Mouse (Mus musculus) heart, postnatal 36 days (tissue): ENCODE data around the gene Ddr2. TPM values are rescaled to one million over a fixed set of nuclear protein-coding genes. Genes with fewer than 3 reads are reported as not detected.
A peak's percentile ranks its signal among the peaks of the same experiment; 100 is the strongest.
"Not testable (repeated sequence)": the region's sequence is repeated elsewhere in the genome, so short reads cannot be mapped to it uniquely, and the experiment has no call there.

Experiments used
- DNase-seq, 2 experiments: peaks; one replicate each; pipeline ENCODE4 v3.0.0; 2021 to 2022
- intact Hi-C: fragments of 180-260 bp; cut with DNase I; formaldehyde crosslinking; loops from one replicate; pipeline ENCODE4 v1.15.1; 2025
- total RNA-seq, 2 experiments: library from RNA; stranded (reverse); gene quantifications; 2 replicates each; pipeline ENCODE4 v1.2.3; 2021

Ddr2 gene
- total RNA-seq, 2 experiments from 2014 or later, result 21.0 to 24.2 TPM

DNA sequence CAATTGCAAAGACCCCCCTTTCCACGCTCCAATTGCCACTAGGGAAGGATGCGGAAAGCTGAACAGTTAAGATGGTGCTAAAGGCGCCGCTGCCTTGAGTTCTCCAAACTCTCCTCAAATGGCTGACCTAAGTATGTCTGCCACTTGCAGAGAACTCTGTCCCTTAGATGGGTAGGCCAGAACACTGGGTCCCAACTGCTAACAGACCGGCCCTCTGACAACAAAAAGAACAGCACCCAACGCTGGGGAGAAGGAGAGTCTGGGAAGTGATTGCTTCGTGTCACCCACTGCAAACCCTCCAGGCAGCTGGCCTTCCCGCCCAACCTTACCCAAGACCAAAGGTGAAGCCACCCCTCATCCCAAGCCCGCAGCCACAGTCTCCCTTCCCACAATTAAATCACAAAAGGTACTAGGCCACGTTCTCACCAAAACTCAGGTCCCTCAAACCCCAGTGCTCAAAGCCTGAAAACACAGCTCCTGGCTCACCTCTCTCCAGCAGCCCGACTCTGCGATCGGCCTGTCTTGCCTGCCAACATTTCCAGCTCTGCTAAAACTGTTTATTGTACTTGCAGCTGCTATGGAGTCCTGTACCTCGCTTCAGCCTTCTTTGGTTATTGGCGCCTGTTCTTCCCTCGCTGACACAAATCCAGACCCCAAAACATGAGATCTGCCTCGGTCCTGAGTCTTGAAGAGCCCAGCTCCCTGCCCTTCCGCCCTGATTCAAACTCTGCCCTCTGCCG is 616 bp downstream of the Ddr2 start:
- intact Hi-C loops, result loop anchor here (5.0 kb wide), 1 partner anchor 98 kb away; no protein-coding TSS in a partner anchor
- peak in 1 of 2 experiments; percentile 29 for DNase-seq

DNA sequence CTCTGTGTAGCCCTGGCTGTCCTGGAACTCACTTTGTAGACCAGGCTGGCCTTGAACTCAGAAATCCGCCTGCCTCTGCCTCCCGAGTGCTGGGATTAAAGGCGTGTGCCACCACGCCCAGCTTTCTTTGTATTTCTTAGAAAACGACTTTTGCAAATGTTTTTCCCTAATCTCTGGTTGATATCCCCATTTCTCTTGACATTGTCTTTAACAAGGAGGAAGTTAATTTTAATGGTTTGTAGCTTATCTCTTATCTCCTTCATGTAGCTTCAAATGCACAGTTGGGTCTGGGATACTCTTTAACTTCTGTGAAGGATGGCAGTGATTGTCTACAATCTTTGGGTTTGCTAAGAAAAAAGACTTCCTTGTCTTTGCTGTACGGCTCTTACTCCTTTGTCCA is 7.7 kb downstream of the Ddr2 start:
- intact Hi-C loops, result not testable (repeated sequence)

DNA sequence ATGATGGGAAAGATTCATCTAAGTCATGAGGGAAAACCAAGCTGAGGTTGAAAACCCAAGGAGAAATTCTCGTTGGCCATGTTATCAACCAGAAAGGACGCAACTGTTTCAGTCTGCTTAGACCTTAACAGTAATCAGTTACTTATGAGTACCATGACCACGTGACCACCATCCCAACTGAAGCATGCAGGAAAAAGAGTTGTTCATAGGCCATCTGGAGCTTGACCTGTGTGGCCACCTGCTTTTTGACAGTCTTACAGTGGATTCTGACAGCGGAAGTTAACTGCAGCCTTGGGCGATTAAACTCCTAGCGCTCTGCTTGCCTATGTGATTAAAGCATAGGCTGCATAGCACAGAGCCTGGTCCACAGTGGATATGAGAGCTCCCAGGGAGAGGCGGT is 23.9 kb downstream of the Ddr2 start:
- intact Hi-C loops, result no loop called here
- no peak for DNase-seq

More for the DNA sequence above, 7.7 kb downstream of the Ddr2 start:
- DNase-seq, result not testable (repeated sequence)

DNA sequence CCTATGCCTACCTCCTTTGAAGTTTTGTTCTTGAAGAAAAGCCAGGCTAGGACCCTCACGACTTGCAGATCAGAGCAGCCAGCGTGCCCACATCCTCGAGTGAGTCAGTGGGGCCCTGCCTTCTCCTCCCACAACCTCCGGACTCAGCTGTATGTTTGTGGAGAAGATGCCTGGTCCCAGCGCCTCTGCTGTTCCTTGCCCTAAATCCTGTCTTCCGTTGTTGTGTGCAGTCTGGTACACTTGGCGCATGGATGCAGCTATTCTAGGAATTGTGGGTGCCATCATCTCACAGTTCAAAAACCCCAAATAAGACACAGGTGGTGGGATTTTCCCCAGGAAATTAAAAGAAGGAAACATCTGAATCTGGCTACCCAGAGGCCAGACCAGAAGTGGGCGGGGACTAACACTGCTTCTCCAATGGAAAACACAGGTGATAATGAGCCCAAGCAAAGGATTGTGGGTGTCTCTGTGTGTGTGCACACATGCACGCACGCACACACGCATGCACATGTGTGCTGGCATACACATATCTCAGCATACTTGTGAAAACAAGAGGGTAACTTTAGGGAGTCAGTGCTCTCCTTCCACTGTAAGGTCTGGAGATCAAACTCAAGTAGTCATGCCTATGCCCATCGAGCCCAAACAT is 26.3 kb downstream of the Ddr2 start:
- no peak for DNase-seq
- intact Hi-C loops, result no loop called here

DNA sequence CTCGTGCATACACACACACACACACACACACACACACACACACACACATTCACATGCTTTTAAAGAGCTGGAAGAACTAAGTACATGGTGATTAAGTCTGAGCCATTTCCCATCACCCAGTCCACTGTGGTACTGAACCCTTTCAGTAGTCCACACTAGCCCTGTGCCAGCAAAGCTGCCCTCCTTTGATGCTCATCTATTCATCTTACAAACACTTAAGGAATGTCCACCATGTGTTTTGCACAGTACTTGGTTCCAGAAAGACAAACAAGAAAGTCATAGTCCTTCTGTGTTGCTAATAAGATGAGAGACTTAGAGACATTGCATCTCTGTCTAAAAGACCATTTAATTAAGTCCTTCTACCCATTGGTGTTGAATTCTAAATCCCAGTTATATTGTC is 29.7 kb downstream of the Ddr2 start:
- intact Hi-C loops, result no loop called here
- DNase-seq, result no peak

DNA sequence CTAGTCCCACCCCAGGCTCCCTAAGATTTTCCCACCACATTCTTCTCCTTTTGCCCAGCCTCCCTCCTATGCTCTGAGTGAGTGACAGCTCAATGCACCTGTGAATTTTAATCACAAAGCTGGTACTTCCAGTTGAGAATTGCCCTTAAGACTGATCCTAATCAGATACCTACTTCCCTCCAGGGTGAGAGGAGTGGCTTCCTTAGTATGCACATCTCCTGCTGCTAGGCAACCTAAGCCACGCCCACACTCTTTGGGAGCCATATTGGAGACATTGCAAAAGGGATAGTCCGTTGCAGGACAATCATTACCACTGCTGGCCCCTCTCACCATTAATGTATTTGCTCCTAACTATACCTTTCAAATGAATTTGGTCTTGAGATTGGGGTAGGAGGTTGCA is 31.1 kb downstream of the Ddr2 start:
- intact Hi-C loops, result no loop called here

DNA sequence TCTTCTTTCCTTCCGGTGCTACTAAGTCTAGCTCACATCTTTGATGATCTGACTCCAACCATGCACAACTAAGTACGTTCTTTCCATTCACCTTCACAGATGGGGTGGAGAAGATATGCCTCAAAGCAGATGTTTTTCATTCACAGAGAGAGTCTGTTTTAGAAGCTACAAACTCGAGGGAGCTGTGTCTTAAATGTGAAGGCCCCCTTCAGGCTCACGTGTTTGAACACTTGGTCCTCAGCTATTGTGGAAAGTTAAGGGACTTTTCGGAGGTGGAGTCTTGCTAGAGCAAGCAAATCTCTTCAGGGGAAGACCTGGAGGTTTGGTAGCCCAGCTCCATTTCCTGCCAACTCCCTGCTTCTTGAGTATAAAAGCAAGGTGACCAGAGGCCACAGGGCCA is 34.2 kb downstream of the Ddr2 start:
- no peak for DNase-seq
- intact Hi-C loops, result no loop called here

More for the DNA sequence above, 31.1 kb downstream of the Ddr2 start:
- DNase-seq, result no peak

DNA sequence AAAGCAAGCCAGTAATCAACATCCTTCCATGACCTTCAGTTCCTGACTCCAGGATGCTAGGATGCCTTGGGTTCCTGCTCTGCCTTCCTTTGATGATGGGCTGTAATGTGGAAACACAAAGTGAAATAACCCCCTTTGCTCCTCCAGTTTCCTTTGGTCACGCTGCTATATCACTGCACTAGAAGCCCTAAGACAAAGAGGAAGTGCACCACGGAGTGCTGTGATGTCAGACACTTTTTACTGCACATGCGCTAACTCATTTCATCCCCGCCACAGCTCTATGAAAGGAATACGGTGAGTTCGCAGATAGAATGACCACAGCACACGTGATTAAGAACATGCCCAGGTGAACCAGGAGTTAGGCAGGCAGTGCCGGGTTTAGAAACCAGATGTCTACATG is 36.8 kb downstream of the Ddr2 start:
- intact Hi-C loops, result no loop called here

DNA sequence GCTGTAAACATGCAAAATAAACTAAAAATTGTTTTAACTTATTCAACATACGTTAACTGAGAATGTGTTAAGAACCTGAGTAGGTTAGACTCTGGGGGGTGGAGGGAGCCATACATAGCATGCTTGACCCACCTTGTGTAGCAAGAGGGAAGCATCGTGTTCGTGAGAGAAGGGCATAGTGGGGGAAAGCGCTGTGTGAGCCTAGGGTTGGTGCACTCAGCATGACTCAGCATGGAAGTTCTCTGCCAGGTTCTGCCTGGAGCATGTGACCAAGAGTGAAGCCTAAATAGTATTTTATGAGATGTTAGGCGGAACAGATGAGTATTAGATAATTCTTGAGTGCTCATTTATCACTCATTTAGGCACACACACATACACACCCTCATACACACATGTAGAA is 41.4 kb downstream of the Ddr2 start:
- intact Hi-C loops, result no loop called here
- DNase-seq, result no peak

More for the DNA sequence above, 36.8 kb downstream of the Ddr2 start:
- DNase-seq, result no peak

DNA sequence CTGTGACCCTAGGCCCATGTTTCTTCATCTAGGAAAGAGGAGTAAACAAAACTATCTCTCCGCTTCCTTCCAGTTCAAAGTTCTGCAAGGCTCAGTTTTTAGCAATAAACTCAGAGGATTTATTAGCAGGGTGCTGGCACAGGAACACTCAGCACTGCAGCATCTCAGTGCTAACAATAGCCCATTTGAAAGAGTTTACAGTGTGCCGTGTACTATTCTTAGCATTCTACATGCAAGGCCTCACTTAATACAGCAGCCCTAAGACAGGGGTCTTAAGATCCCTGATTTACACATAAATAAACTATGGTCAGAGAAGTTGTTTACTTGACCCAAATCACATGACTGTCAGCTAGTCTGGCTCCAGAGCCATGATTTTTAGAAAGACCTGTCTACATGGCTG is 44.6 kb downstream of the Ddr2 start:
- DNase-seq, result no peak
- intact Hi-C loops, result no loop called here

DNA sequence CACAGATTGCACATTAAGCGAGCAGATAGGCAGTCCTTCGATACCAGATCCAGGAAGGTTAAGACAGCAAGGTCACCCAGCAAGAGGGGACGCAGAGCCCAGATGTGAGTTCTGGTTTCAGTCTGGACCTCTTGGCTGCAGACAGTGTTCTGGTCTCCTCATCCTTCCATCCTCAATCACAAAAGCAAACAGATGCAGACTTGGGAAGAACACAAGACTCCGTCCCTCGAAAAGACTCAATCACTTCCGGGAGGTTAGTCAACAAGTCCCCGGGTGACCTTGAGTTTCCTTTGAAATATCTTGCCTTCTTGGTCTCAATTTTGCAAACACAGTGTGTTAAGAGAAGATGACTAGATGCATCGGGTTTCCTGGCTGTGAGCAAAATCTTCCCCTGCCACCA is 45.6 kb downstream of the Ddr2 start:
- intact Hi-C loops, result no loop called here
- no peak for DNase-seq

DNA sequence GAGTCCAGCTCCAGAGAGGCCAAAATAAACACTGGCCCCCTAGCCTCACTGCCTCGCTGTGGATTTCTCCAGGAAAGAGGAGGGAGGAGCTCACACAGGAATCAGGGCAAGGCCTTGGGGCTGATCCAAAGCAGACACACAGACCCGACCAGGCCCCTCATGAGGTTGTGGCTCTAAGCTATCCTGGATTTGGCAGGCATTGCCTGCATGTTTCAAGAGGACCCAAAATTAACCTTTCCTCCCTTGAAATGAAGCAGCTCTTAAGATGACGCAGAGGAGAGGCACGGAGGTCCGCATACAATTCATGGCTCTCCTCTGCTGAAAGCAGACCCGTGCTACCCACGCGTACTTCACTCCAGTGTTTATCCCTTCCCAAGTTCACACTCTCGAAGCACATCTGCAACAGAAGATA is 46.5 kb downstream of the Ddr2 start:
- intact Hi-C loops, result no loop called here

DNA sequence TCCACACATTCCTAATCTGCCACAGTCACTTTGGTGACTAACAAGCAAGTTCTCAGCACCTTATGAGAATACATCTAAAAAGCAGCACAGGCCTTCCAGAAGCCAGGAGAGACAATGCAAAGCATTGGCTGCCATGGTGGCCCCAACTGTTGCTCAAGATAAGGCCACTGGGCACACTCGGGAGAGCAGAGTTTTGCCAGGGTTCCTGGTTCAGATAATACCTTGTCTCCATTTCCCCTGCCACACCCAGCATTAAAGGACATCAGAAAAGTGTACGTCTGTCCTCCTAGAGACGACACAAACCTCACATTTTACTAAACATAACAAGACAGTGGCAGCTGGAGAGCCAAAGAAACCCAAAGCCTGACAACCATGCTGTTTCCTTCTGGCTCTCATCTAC is 50.3 kb downstream of the Ddr2 start:
- no peak for DNase-seq
- intact Hi-C loops, result no loop called here

More for the DNA sequence above, 46.5 kb downstream of the Ddr2 start:
- DNase-seq, result peak; percentile 37 to 59

DNA sequence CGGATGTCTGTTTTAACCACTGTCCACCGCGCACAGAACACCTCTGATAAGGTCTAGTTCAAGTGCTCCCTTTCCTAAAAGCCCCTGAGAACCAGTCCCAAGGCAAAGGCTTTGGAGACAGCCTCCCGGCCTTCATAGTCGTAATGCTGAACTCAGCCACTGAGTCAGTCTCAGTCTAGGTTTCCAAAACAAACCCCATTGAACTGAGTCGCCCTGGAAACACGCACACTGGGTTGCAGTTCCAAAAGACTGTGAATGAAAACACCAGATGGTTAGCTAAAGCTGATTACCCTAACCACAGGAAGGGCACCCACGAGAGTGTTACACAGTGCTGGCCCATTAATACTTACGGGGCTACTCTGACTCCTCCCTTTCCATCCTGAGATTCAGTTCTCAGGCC is 51.2 kb downstream of the Ddr2 start:
- DNase-seq, result no peak
- intact Hi-C loops, result loop anchor here (5.0 kb wide), 1 partner anchor 52 kb away; no protein-coding TSS in a partner anchor

DNA sequence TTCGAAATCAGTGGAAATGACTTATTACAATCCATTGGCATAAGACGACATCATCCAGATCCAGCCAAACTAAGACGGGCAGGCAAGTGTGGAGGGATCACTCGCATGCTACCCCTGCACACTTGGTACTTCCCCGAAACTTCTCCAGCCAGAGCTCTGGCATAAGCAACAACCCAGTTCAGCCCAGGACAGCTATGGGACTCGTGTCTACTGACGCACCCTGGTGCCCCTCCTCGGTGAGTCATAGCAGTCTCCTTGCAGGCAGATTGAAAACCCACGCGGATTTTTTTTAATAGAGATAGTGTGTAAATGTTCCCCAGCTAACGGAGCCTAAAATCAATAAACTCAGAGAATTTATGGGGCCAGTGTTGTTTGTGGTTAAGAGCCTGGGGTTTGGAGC is 52.5 kb downstream of the Ddr2 start:
- intact Hi-C loops, result loop anchor here (5.0 kb wide), 1 partner anchor 51 kb away; no protein-coding TSS in a partner anchor
- peak in 1 of 2 experiments; percentile 37 for DNase-seq

DNA sequence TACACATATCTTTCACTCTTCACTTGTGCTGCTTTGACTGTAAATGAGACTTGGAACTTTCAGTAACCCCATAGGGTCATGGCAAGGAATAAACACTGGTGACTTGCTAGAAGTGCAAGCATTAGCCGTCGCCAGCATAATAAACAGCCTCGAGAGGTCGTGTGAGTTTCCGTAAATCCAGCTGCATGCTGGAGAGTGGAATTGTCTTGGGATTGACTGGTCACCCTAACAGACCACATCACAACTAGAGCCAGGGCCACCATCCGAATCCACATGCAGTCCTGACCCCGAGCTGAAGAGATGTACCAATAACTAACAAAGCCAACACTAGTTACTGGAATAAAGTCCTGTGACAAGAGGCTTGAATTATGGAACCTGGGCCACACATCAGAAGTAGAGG is 53.0 kb downstream of the Ddr2 start:
- DNase-seq, result no peak

DNA sequence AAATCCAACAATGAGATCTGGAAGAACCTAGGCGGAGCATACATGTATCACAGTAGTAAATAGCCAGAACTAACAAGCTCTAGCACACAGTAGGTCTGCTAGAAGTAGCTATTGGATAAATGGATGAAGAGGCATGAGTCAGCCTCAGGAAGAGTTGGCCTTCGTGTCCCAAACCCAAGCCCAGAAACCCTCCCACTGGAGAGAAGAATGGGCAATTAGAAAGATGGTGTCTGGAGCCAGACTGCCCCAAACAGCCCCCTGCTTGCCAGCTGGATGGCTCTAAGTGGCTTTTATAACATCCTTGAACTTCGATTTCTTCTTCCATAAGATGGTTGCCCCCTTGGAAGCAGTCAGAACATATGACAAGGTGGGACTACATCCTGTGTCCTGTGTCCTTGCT is 53.6 kb downstream of the Ddr2 start:
- no peak for DNase-seq
- intact Hi-C loops, result loop anchor here (5.0 kb wide), 1 partner anchor 50 kb away; no protein-coding TSS in a partner anchor

More for the DNA sequence above, 53.0 kb downstream of the Ddr2 start:
- intact Hi-C loops, result loop anchor here (5.0 kb wide), 1 partner anchor 50 kb away; no protein-coding TSS in a partner anchor

DNA sequence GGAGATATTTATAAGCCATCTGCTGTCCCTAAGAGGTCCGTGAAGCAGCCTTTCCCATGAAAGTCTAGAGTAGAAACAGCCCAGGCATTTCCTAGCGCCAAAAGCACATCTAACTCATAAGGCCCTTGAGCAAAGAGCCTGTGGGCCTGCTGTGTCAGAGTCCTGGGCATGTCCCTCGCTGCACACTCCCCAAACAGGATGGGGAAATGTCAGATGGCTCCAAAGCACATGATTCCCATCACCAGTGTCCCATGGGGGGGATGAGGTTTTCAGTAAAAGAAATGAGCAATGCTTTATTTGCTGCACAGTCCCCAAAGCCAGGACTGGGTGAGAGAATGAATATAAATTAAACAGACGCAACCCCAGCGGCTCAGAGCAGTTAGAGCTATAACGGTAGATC is 54.3 kb downstream of the Ddr2 start:
- peak; percentile 45 to 55 for DNase-seq
- intact Hi-C loops, result loop anchor here (5.0 kb wide), 1 partner anchor 49 kb away; no protein-coding TSS in a partner anchor

DNA sequence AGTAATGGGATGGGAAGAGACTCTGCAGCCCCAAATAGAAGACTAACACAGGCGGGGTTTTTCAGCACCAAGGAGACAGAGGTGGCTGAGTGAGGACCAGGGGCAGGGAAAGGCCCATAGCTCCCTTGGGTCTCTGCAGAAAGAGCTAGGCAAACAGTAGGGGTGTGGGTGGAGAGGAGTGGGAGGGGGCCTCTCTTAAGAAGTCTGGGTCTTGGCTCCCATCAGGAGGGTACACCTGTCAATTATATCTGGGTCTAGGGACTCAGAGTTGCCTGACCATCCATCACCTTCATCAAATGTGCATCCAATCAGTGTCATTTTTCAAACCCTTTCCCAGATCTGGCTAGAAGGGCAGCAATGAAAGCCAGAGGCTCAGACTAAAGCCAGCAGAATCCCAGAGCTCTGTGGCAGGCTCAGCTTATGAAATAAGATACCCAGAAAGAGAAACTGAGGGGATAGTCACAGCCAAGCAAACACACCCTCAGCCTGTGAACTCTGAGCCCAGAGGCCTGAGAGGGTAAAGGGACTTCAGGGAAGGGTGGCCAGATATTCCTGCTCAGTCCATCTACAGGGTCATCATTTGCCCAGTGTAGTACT is 58.0 kb downstream of the Ddr2 start:
- intact Hi-C loops, result no loop called here
- no peak for DNase-seq

DNA sequence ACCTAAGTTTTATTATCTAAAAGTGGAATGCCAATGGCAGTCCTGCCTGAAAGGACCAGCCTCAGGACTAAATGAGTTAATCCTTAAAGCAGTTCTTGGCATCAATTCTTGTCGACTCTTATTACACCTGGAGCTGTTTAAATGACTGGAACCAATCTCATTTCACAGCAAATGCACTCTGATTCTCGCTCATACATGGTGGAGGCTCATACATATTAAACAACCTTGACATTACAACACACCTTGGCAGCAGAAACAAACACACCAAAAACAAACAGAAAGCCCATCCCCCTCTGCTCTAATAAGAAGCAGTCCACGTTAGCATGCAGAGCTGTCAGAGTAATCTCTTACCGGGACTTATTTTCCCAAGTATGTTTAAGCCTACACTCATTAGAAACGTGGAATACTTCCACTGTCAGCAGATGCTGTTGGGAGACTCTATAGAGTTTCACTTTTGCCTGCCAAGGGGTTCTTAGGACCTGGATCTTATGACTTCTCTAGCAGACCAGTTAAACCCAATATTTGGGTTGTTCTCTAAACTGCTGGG is 58.9 kb downstream of the Ddr2 start:
- intact Hi-C loops, result no loop called here
- DNase-seq, result no peak

DNA sequence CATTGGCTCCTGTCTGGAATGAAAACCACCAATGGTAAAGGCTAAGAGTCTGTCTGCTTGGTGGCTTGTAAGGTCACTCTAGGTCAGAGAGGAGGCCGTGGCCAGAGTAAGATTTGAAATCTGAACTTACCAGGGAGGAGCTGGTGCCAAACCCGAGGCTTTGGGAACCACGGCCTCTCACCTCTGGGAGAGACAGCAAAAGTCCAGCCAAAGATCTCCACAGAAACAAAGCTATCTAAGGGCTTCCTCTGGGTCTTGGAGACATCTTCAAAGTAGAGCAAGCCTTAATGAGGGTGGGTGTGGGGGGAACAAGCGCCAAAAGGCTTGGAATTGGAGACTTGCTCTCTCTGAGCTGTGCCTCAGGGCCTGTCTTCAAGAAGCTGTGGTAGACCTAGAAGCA is 62.1 kb downstream of the Ddr2 start:
- DNase-seq, result no peak
- intact Hi-C loops, result no loop called here
